ENCODE assay signal across 9 mouse cellular contexts in genomic region chr16:20715566-20715965, GRCm38 (mm10). TPM values are rescaled to one million over a fixed set of nuclear protein-coding genes. Genes with fewer than 3 reads are reported as not detected.
DNase-seq lines count a peak whose midpoint lies in the region; ATAC-seq and TF ChIP-seq lines count a peak whose summit lies in the region.
"Had no signal": no experiment of that assay in that cellular context is flagged by ENCODE, and none has a peak within 500 bp of the region (broad histone marks: within the 10 kb centered on the region; RNA-seq: fewer than 3 reads in every experiment).

No protein-coding gene starts in this region.

- peaks cover 43% of the 10 kb centered on the region for H3K36me3 ChIP-seq in embryonic facial prominence, embryonic 10.5 days (replicated peaks)
- peaks cover 40% of the 10 kb centered on the region for H3K36me3 ChIP-seq in hindbrain, embryonic 14.5 days (replicated peaks; ENCODE audit: control insufficient read depth, insufficient read depth)
- peaks cover 9% of the 10 kb centered on the region for H3K36me3 ChIP-seq in midbrain, embryonic 16.5 days (ENCODE audit: control insufficient read depth, insufficient read depth, low read length)

- no peak; the same call in 1 of the 2 replicates for ATAC-seq in hindbrain, embryonic 14.5 days (ENCODE audit: low FRiP score)
- no peak; the same call in 1 of the 2 replicates for ATAC-seq in midbrain, embryonic 16.5 days

- intact Hi-C loops in left cerebral cortex, adult 2 months (cut with DNase I), result loop anchor here (5.0 kb wide), 1 partner anchor 477 kb away; no protein-coding TSS in a partner anchor
- intact Hi-C loops in left cerebral cortex, postnatal 10 days (cut with DNase I), result no loop called here

- peak overlapping the region; percentile 95 for H3K27ac ChIP-seq in left cerebral cortex, adult 2 months
- peak overlapping the region; percentile 93 for H3K27ac ChIP-seq in embryonic facial prominence, embryonic 10.5 days (replicated peaks)
- peak overlapping the region; percentile 88 for H3K27ac ChIP-seq in hindbrain, embryonic 14.5 days
- H3K27ac ChIP-seq in midbrain, embryonic 16.5 days (ENCODE audit: low read length), result peak overlapping the region; percentile 95

- H3K4me3 ChIP-seq in left cerebral cortex, adult 2 months, result peak overlapping the region; percentile 61
- peak overlapping the region; percentile 77 for H3K4me3 ChIP-seq in embryonic facial prominence, embryonic 10.5 days
- peak overlapping the region; percentile 52 for H3K4me3 ChIP-seq in hindbrain, embryonic 14.5 days (replicated peaks; ENCODE audit: low read length)
- peak overlapping the region; percentile 69 for H3K4me3 ChIP-seq in midbrain, embryonic 16.5 days (ENCODE audit: low read depth, low read length)

- no peaks in the 10 kb centered on the region for H3K9me3 ChIP-seq in embryonic facial prominence, embryonic 10.5 days
- no peaks in the 10 kb centered on the region for H3K9me3 ChIP-seq in hindbrain, embryonic 14.5 days (ENCODE audit: control insufficient read depth, low read length)
- no peaks in the 10 kb centered on the region for H3K9me3 ChIP-seq in midbrain, embryonic 16.5 days (replicated peaks; ENCODE audit: control insufficient read depth, low read length, poor library complexity, severe bottlenecking)

- H3K4me1 ChIP-seq in embryonic facial prominence, embryonic 10.5 days, result peaks cover 52% of the 10 kb centered on the region
- peaks cover 36% of the 10 kb centered on the region for H3K4me1 ChIP-seq in hindbrain, embryonic 14.5 days (replicated peaks; ENCODE audit: control insufficient read depth, insufficient read depth, low read length)
- peaks cover 28% of the 10 kb centered on the region for H3K4me1 ChIP-seq in midbrain, embryonic 16.5 days (ENCODE audit: control insufficient read depth, insufficient read depth, low read length)

- WGBS in embryonic facial prominence, embryonic 10.5 days, result under 1% methylated on average over 12 of the region's 12 CpGs
- under 1% methylated on average over 12 of the region's 12 CpGs for WGBS in hindbrain, embryonic 14.5 days
- WGBS in midbrain, embryonic 16.5 days, result under 1% methylated on average over 12 of the region's 12 CpGs

- no peak for DNase-seq in left cerebral cortex, adult 2 months (ENCODE audit: extremely low spot score in 1 of 2, low spot score in 2 of 2)
- no peak for DNase-seq in left cerebral cortex, adult 9 months (ENCODE audit: low spot score in 2 of 2)
- no peak for DNase-seq in embryonic facial prominence, embryonic 10.5 days (ENCODE audit: low spot score)
- no peak for DNase-seq in hindbrain, embryonic 14.5 days (ENCODE audit: low spot score)
- DNase-seq in urinary bladder, postnatal 4 days (ENCODE audit: low spot score in 2 of 2), result no peak
- no peak for DNase-seq in natural killer cell, adult 2 months (ENCODE audit: low spot score in 2 of 2)
- DNase-seq in left cerebral cortex, postnatal 10 days (ENCODE audit: extremely low spot score in 1 of 2, low spot score in 2 of 2), result no peak

- no peak for TF ChIP-seq CTCF in left cerebral cortex, adult 2 months (IDR thresholded peaks at IDR 0.05)

- H3K4me2 ChIP-seq in hindbrain, embryonic 14.5 days (replicated peaks), result peak overlapping the region; percentile 92
- peak overlapping the region; percentile 95 for H3K4me2 ChIP-seq in midbrain, embryonic 16.5 days (ENCODE audit: low read length)

- H3K27me3 ChIP-seq in embryonic facial prominence, embryonic 10.5 days (replicated peaks; ENCODE audit: low read depth, poor library complexity, severe bottlenecking), result no peaks in the 10 kb centered on the region; the same call in 1 of the 2 replicates
- H3K27me3 ChIP-seq in hindbrain, embryonic 14.5 days (ENCODE audit: control insufficient read depth, insufficient read depth, low read length), result no peaks in the 10 kb centered on the region
- H3K27me3 ChIP-seq in midbrain, embryonic 16.5 days (ENCODE audit: control insufficient read depth, insufficient read depth, low read depth, low read length), result no peaks in the 10 kb centered on the region

- peak overlapping the region; percentile 72 for H3K9ac ChIP-seq in hindbrain, embryonic 14.5 days
- peak overlapping the region; percentile 85 for H3K9ac ChIP-seq in midbrain, embryonic 16.5 days (ENCODE audit: low read depth, low read length)

RNA-seq across cellular contexts. Expression of gene Polr2h, which starts 1.9 kb away (rescaled TPM):
- total RNA-seq in left cerebral cortex, adult 2 months (2021), result 10 to 100 TPM; 22.5 to 28.6 TPM
- 151 and 153 TPM in 2 replicates for polyA plus RNA-seq in embryonic facial prominence, embryonic 10.5 days (2016; fragmentation: Nextera tagmentation; extraction: Ambion mirVana)
- polyA plus RNA-seq in hindbrain, embryonic 14.5 days (2014; fragmentation: Nextera tagmentation; extraction: Ambion mirVana), result 93.2 and 95.9 TPM in 2 replicates
- polyA plus RNA-seq in midbrain, embryonic 16.5 days (2015; fragmentation: Nextera tagmentation; extraction: Ambion mirVana), result 83.0 and 88.0 TPM in 2 replicates
- total RNA-seq in left cerebral cortex, postnatal 10 days (2021), result 10 to 100 TPM; 26.3 to 28.3 TPM

RNA-seq across cellular contexts. Expression of gene Clcn2, which starts 2.0 kb away (rescaled TPM):
- 10 to 100 TPM; 74.8 to 79.3 TPM for total RNA-seq in left cerebral cortex, adult 2 months (2021)
- 13.9 and 15.9 TPM in 2 replicates for polyA plus RNA-seq in embryonic facial prominence, embryonic 10.5 days (2016; fragmentation: Nextera tagmentation; extraction: Ambion mirVana)
- 28.7 and 32.1 TPM in 2 replicates for polyA plus RNA-seq in hindbrain, embryonic 14.5 days (2014; fragmentation: Nextera tagmentation; extraction: Ambion mirVana)
- polyA plus RNA-seq in midbrain, embryonic 16.5 days (2015; fragmentation: Nextera tagmentation; extraction: Ambion mirVana), result 22.3 and 25.4 TPM in 2 replicates
- total RNA-seq in left cerebral cortex, postnatal 10 days (2021), result 10 to 100 TPM; 50.9 to 51.1 TPM

RNA-seq across cellular contexts. Expression of gene Chrd, which starts 17.4 kb away (rescaled TPM):
- total RNA-seq in left cerebral cortex, adult 2 months (2021), result 10 to 100 TPM; 50.5 to 56.3 TPM
- 1.3 and 1.4 TPM in 2 replicates for polyA plus RNA-seq in embryonic facial prominence, embryonic 10.5 days (2016; fragmentation: Nextera tagmentation; extraction: Ambion mirVana)
- polyA plus RNA-seq in hindbrain, embryonic 14.5 days (2014; fragmentation: Nextera tagmentation; extraction: Ambion mirVana), result 5.4 and 7.3 TPM in 2 replicates
- 3.7 and 4.5 TPM in 2 replicates for polyA plus RNA-seq in midbrain, embryonic 16.5 days (2015; fragmentation: Nextera tagmentation; extraction: Ambion mirVana)
- total RNA-seq in left cerebral cortex, postnatal 10 days (2021), result 10 to 100 TPM; 18.4 to 21.8 TPM
- total RNA-seq: megakaryocyte-erythroid progenitor cell, adult 5-6 weeks had no signal

RNA-seq across cellular contexts. Expression of gene Thpo, which starts 18.7 kb away (rescaled TPM):
- 1 to 10 TPM; 7.5 to 8.7 TPM for total RNA-seq in left cerebral cortex, adult 2 months (2021)
- 0.44 and 0.72 TPM in 2 replicates for polyA plus RNA-seq in embryonic facial prominence, embryonic 10.5 days (2016; fragmentation: Nextera tagmentation; extraction: Ambion mirVana)
- polyA plus RNA-seq in hindbrain, embryonic 14.5 days (2014; fragmentation: Nextera tagmentation; extraction: Ambion mirVana), result 0.86 and 1.2 TPM in 2 replicates
- 1.5 TPM in 2 replicates for polyA plus RNA-seq in midbrain, embryonic 16.5 days (2015; fragmentation: Nextera tagmentation; extraction: Ambion mirVana)
- total RNA-seq in left cerebral cortex, postnatal 10 days (2021), result 1 to 10 TPM; 1.4 to 2.0 TPM
- total RNA-seq: megakaryocyte-erythroid progenitor cell, adult 5-6 weeks had no signal

RNA-seq across cellular contexts. Expression of gene Fam131a, which starts 22.5 kb away (rescaled TPM):
- 100 to 1,000 TPM; 320 to 343 TPM for total RNA-seq in left cerebral cortex, adult 2 months (2021)
- polyA plus RNA-seq in embryonic facial prominence, embryonic 10.5 days (2016; fragmentation: Nextera tagmentation; extraction: Ambion mirVana), result 2.9 and 4.8 TPM in 2 replicates
- polyA plus RNA-seq in hindbrain, embryonic 14.5 days (2014; fragmentation: Nextera tagmentation; extraction: Ambion mirVana), result 41.8 and 44.2 TPM in 2 replicates
- 62.1 and 66.5 TPM in 2 replicates for polyA plus RNA-seq in midbrain, embryonic 16.5 days (2015; fragmentation: Nextera tagmentation; extraction: Ambion mirVana)
- total RNA-seq in left cerebral cortex, postnatal 10 days (2021), result 100 to 1,000 TPM; 264 to 267 TPM
